Mouse (Mus musculus) E14TG2a.4 (cell line): ENCODE measurements around the gene Cftr.

Source experiments
- CTCF ChIP-seq: conservative IDR thresholded peaks from 2 replicates; pipeline ENCODE4 v1.5.1; 2014; ENCODE audit warnings: low read length
- POU5F1 ChIP-seq: IDR thresholded peaks from 2 replicates; pipeline ENCODE4 v1.6.1; 2014; ENCODE audit warnings: low read length, borderline replicate concordance

DNA sequence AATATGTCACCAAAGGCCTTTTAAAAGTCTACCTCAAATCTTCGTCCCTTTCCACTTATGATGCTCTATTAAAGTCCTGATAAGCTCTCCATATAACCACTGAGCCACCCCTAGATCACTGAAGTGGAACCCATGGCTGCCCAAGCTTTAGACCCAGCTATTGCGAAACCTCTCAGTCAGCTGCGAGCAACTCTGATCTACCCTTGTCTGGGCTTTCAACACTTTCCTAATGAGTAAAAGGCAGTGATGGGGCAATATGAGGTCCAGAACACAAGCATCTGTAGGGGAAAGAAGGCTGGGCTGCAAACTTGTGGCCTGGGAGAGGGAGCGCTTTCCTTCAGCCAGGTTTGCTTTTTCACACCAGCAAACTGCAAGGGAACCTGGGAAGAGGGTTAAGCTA lies 199.2 kb downstream of the Cftr start:
- TF ChIP-seq CTCF (no peak), POU5F1 (no peak)
